Mouse (Mus musculus): Measurements from ENCODE around the gene Tns4. TPM values are rescaled to one million over a fixed set of nuclear protein-coding genes. Genes with fewer than 3 reads are reported as not detected.

Tns4 gene
- polyA plus RNA-seq, 1 experiment from 2014 or later: 0.29 TPM

- Histone ChIP-seq H3K4me1 (peaks cover 15% of the 10 kb centered on the region), H3K9me3 (no peaks in the 10 kb centered on the region), H3K4me3 (replicated peaks) (no peak overlapping the region), H3K27me3 (no peaks in the 10 kb centered on the region), H3K9ac (no peak overlapping the region), H3K27ac (peak overlapping the region; percentile 70), H3K36me3 (replicated peaks) (no peaks in the 10 kb centered on the region), H3K4me2 (no peak overlapping the region)
- WGBS: 4% methylated on average over 3 of the region's 3 CpGs
- ATAC-seq (ENCODE audit: low FRiP score): no peak
Measured at GRCm38 (mm10) chr11:99113111-99113510, 24.0 kb upstream of the Tns4 start.

GRCm38 (mm10) chr11:99112700-99113099 is 23.6 kb upstream of the Tns4 start:
- no peaks in the 10 kb centered on the region for H3K9me3 ChIP-seq
- ATAC-seq (ENCODE audit: low FRiP score): no peak
- H3K4me2 ChIP-seq: no peak overlapping the region
- peak overlapping the region; percentile 70 for H3K27ac ChIP-seq
- H3K36me3 ChIP-seq (replicated peaks): no peaks in the 10 kb centered on the region
- H3K4me3 ChIP-seq (replicated peaks): no peak overlapping the region
- H3K27me3 ChIP-seq: no peaks in the 10 kb centered on the region
- WGBS: 21% methylated on average over 5 of the region's 5 CpGs
- peaks cover 15% of the 10 kb centered on the region for H3K4me1 ChIP-seq
- no peak overlapping the region for H3K9ac ChIP-seq

GRCm38 (mm10) chr11:99111631-99112030 is 22.5 kb upstream of the Tns4 start:
- no peak overlapping the region for H3K9ac ChIP-seq
- ATAC-seq (ENCODE audit: low FRiP score): no peak
- H3K9me3 ChIP-seq: no peaks in the 10 kb centered on the region
- no peak overlapping the region for H3K4me2 ChIP-seq
- H3K4me1 ChIP-seq: peaks cover 15% of the 10 kb centered on the region
- WGBS: 90% methylated on average over 7 of the region's 7 CpGs
- H3K4me3 ChIP-seq (replicated peaks): no peak overlapping the region
- no peaks in the 10 kb centered on the region for H3K27me3 ChIP-seq
- no peak overlapping the region for H3K27ac ChIP-seq
- no peaks in the 10 kb centered on the region for H3K36me3 ChIP-seq (replicated peaks)

GRCm38 (mm10) chr11:99111155-99111554 is 22.0 kb upstream of the Tns4 start:
- Histone ChIP-seq H3K27ac (no peak overlapping the region), H3K27me3 (no peaks in the 10 kb centered on the region), H3K4me2 (no peak overlapping the region), H3K9ac (no peak overlapping the region), H3K36me3 (replicated peaks) (no peaks in the 10 kb centered on the region), H3K4me1 (peaks cover 18% of the 10 kb centered on the region), H3K9me3 (no peaks in the 10 kb centered on the region), H3K4me3 (replicated peaks) (no peak overlapping the region)
- WGBS: 69% methylated on average over 11 of the region's 11 CpGs
- ATAC-seq (ENCODE audit: low FRiP score): no peak

GRCm38 (mm10) chr11:99110370-99111110 is 21.4 kb upstream of the Tns4 start:
- Histone ChIP-seq H3K27ac (no peak overlapping the region), H3K4me3 (replicated peaks) (no peak overlapping the region), H3K4me2 (no peak overlapping the region), H3K4me1 (peaks cover 18% of the 10 kb centered on the region), H3K9ac (no peak overlapping the region), H3K27me3 (no peaks in the 10 kb centered on the region), H3K9me3 (no peaks in the 10 kb centered on the region), H3K36me3 (replicated peaks) (no peaks in the 10 kb centered on the region)
- ATAC-seq (ENCODE audit: low FRiP score): no peak
- WGBS: 86% methylated on average over 15 of the region's 15 CpGs

GRCm38 (mm10) chr11:99108296-99108695 is 19.2 kb upstream of the Tns4 start:
- Histone ChIP-seq H3K9ac (no peak overlapping the region), H3K4me1 (peaks cover 14% of the 10 kb centered on the region), H3K4me2 (no peak overlapping the region), H3K9me3 (no peaks in the 10 kb centered on the region), H3K27me3 (no peaks in the 10 kb centered on the region), H3K36me3 (replicated peaks) (no peaks in the 10 kb centered on the region), H3K4me3 (replicated peaks) (no peak overlapping the region), H3K27ac (no peak overlapping the region)
- WGBS: 70% methylated on average over 3 of the region's 3 CpGs
- ATAC-seq (ENCODE audit: low FRiP score): no peak

GRCm38 (mm10) chr11:99105981-99106726 is 17.0 kb upstream of the Tns4 start:
- Histone ChIP-seq H3K4me2 (no peak overlapping the region), H3K9ac (no peak overlapping the region), H3K36me3 (replicated peaks) (no peaks in the 10 kb centered on the region), H3K27ac (no peak overlapping the region), H3K27me3 (no peaks in the 10 kb centered on the region), H3K4me1 (0 out of 2 replicates have a peak, but pooled peaks cover 5% of the 10 kb centered on the region), H3K4me3 (replicated peaks) (no peak overlapping the region), H3K9me3 (no peaks in the 10 kb centered on the region)
- no peak for ATAC-seq (ENCODE audit: low FRiP score)
- WGBS: 83% methylated on average over 12 of the region's 12 CpGs

GRCm38 (mm10) chr11:99104609-99105410 is 15.7 kb upstream of the Tns4 start:
- WGBS: 86% methylated on average over 9 of the region's 9 CpGs
- Histone ChIP-seq H3K4me3 (replicated peaks) (no peak overlapping the region), H3K9me3 (no peaks in the 10 kb centered on the region), H3K9ac (no peak overlapping the region), H3K4me2 (no peak overlapping the region), H3K27ac (no peak overlapping the region), H3K27me3 (no peaks in the 10 kb centered on the region), H3K4me1 (0 out of 2 replicates have a peak, but pooled peaks cover 4% of the 10 kb centered on the region), H3K36me3 (replicated peaks) (no peaks in the 10 kb centered on the region)
- ATAC-seq (ENCODE audit: low FRiP score): no peak

GRCm38 (mm10) chr11:99102575-99103270 is 13.6 kb upstream of the Tns4 start:
- Histone ChIP-seq H3K27ac (no peak overlapping the region), H3K9ac (no peak overlapping the region), H3K36me3 (replicated peaks) (no peaks in the 10 kb centered on the region), H3K27me3 (peaks cover 3% of the 10 kb centered on the region; the same call in 1 of the 2 replicates), H3K4me2 (no peak overlapping the region), H3K4me3 (replicated peaks) (no peak overlapping the region), H3K9me3 (no peaks in the 10 kb centered on the region), H3K4me1 (0 out of 2 replicates have a peak, but pooled peaks cover 4% of the 10 kb centered on the region)
- no peak for ATAC-seq (ENCODE audit: low FRiP score)
- WGBS: 85% methylated on average over 9 of the region's 9 CpGs

GRCm38 (mm10) chr11:99101693-99102092 is 12.6 kb upstream of the Tns4 start:
- no peak for ATAC-seq (ENCODE audit: low FRiP score)
- no peaks in the 10 kb centered on the region for H3K36me3 ChIP-seq (replicated peaks)
- H3K27ac ChIP-seq: no peak overlapping the region
- H3K4me1 ChIP-seq: 0 out of 2 replicates have a peak, but pooled peaks cover 4% of the 10 kb centered on the region
- WGBS: 91% methylated on average over 8 of the region's 8 CpGs
- H3K9me3 ChIP-seq: no peaks in the 10 kb centered on the region
- no peak overlapping the region for H3K9ac ChIP-seq
- no peak overlapping the region for H3K4me3 ChIP-seq (replicated peaks)
- peaks cover 3% of the 10 kb centered on the region; the same call in 1 of the 2 replicates for H3K27me3 ChIP-seq
- no peak overlapping the region for H3K4me2 ChIP-seq

- WGBS: 88% methylated on average over 5 of the region's 5 CpGs
- H3K9ac ChIP-seq: no peak overlapping the region
Measured at GRCm38 (mm10) chr11:99100215-99100614, 11.1 kb upstream of the Tns4 start.

More at GRCm38 (mm10) chr11:99100215-99100614, 11.1 kb upstream of the Tns4 start:
- peaks cover 3% of the 10 kb centered on the region; the same call in 1 of the 2 replicates for H3K27me3 ChIP-seq
- no peak for ATAC-seq (ENCODE audit: low FRiP score)
- no peak overlapping the region for H3K27ac ChIP-seq
- H3K9me3 ChIP-seq: no peaks in the 10 kb centered on the region
- H3K36me3 ChIP-seq (replicated peaks): no peaks in the 10 kb centered on the region
- no peaks in the 10 kb centered on the region for H3K4me1 ChIP-seq
- no peak overlapping the region for H3K4me2 ChIP-seq
- H3K4me3 ChIP-seq (replicated peaks): no peak overlapping the region

Measured in forebrain, embryonic 12.5 days (tissue).